ENCODE assay signal across 32 mouse cellular contexts in the genomic region with DNA sequence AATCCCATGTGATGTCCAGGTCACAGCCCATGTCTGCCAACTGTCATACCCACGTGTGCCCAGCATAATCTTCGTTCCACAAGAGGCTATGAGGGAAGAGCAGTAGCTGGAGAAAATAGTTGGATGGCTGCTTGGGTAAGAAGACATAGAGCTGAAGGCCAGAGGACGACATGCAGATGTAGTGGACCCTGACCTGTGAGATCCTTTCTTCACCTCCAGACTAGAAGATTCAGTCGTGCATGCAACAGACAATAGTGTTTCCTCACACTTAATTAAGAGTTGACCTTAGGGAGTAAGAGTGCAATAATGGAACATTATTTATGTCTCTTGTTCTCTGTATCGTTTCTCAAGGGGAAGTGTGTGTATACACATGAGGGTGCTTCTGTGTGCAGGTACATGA.
"Had no signal": no experiment of that assay in that cellular context is flagged by ENCODE, and none has a peak within 500 bp of the region (broad histone marks: within the 10 kb centered on the region; RNA-seq: fewer than 3 reads in every experiment).

No protein-coding gene starts in this region.

- H3K4me3 ChIP-seq: heart, adult 2 months; heart, embryonic 10.5 days; heart, embryonic 12.5 days; heart, embryonic 13.5 days; heart, embryonic 15.5 days; hindbrain, embryonic 10.5 days; hindbrain, embryonic 12.5 days; hindbrain, embryonic 13.5 days; hindbrain, embryonic 15.5 days; intestine, embryonic 15.5 days; layer of hippocampus, adult 2 months; left cerebral cortex, adult 2 months had no signal

- H3K9ac ChIP-seq: heart, embryonic 12.5 days; heart, embryonic 13.5 days; heart, embryonic 15.5 days; hindbrain, embryonic 12.5 days; hindbrain, embryonic 13.5 days; hindbrain, embryonic 14.5 days; hindbrain, embryonic 15.5 days; intestine, embryonic 15.5 days had no signal

- H3K27me3 ChIP-seq: heart, embryonic 12.5 days; heart, embryonic 13.5 days; heart, embryonic 15.5 days; hindbrain, embryonic 12.5 days; hindbrain, embryonic 13.5 days; hindbrain, embryonic 15.5 days; intestine, embryonic 15.5 days had no signal

- H3K9me3 ChIP-seq: heart, embryonic 10.5 days; heart, embryonic 12.5 days; heart, embryonic 13.5 days; heart, embryonic 15.5 days; hindbrain, embryonic 10.5 days; hindbrain, embryonic 12.5 days; hindbrain, embryonic 13.5 days; hindbrain, embryonic 15.5 days; intestine, embryonic 15.5 days had no signal

- DNase-seq: heart, adult 18-20 months; heart, adult 2 months; heart, postnatal 10 days; heart, postnatal 14 days; heart, postnatal 36 days; heart, postnatal 4 days; kidney, adult 11 months; kidney, adult 18-20 months; kidney, adult 9 months; kidney, postnatal 10 days; kidney, postnatal 14 days; kidney, postnatal 25 days; layer of hippocampus, adult 9-11 months; layer of hippocampus, postnatal 36 days had no signal

- H3K4me1 ChIP-seq: heart, embryonic 10.5 days; heart, embryonic 12.5 days; heart, embryonic 13.5 days; heart, embryonic 15.5 days; hindbrain, embryonic 15.5 days; intestine, embryonic 15.5 days had no signal

- H3K36me3 ChIP-seq: heart, embryonic 10.5 days; heart, embryonic 12.5 days; heart, embryonic 13.5 days; heart, embryonic 15.5 days; hindbrain, embryonic 10.5 days; hindbrain, embryonic 12.5 days; hindbrain, embryonic 13.5 days; hindbrain, embryonic 15.5 days; intestine, embryonic 15.5 days had no signal

- ATAC-seq: hindbrain, embryonic 16.5 days; hindbrain, postnatal 0 days; inflammation-experienced regulatory T-cells, adult 6 months; intestine, embryonic 15.5 days; intestine, embryonic 16.5 days; intestine, postnatal 0 days had no signal

- H3K4me2 ChIP-seq: heart, embryonic 11.5 days; heart, embryonic 12.5 days; heart, embryonic 13.5 days; heart, embryonic 15.5 days; hindbrain, embryonic 12.5 days; hindbrain, embryonic 13.5 days; hindbrain, embryonic 14.5 days; hindbrain, embryonic 15.5 days; intestine, embryonic 15.5 days had no signal

- H3K27ac ChIP-seq: heart, adult 2 months; heart, embryonic 10.5 days; heart, embryonic 13.5 days; heart, embryonic 15.5 days; hindbrain, embryonic 10.5 days; hindbrain, embryonic 12.5 days; hindbrain, embryonic 13.5 days; hindbrain, embryonic 14.5 days; hindbrain, embryonic 15.5 days; hindbrain, postnatal 0 days; intestine, embryonic 15.5 days; layer of hippocampus, adult 2 months; left cerebral cortex, adult 2 months had no signal
